Mouse (Mus musculus): ENCODE measurements at regions not wholly inside any gene's neighbourhood (a gene's known extent, or its start where the extent isn't known, plus 50 kb on each side); places are given as distances from the start of the nearest gene placed in this dataset.
"Not testable (repeated sequence)": the region's sequence is repeated elsewhere in the genome, so short reads cannot be mapped to it uniquely, and the experiment has no call there.

GRCm38 (mm10) chr12:32122915-32123314 is 61.8 kb upstream of the Prkar2b start:
- no peak for DNase-seq (ENCODE audit: low spot score)

GRCm38 (mm10) chr12:32122007-32122406 is 60.9 kb upstream of the Prkar2b start:
- not testable (repeated sequence) for DNase-seq (ENCODE audit: low spot score)

- no peak for DNase-seq (ENCODE audit: low spot score)
These were observed 51.6 kb upstream of the Prkar2b start for GRCm38 (mm10) chr12:32112691-32113090.

GRCm38 (mm10) chr12:32111508-32112119 is 50.5 kb upstream of the Prkar2b start:
- peak; percentile 16 for DNase-seq (ENCODE audit: low spot score)

GRCm38 (mm10) chr12:32110903-32111302 is 49.8 kb upstream of the Prkar2b start:
- DNase-seq (ENCODE audit: low spot score) = peak; percentile 55
